Mouse (Mus musculus) frontal cortex, postnatal 25 days (tissue): ENCODE results near the gene Phex.

Experiments used
- DNase-seq, 2 experiments: peaks; one replicate each; pipeline ENCODE4 v3.0.0; 2022; ENCODE audit warnings: low spot score in 2 of 2

Phex gene

GRCm38 (mm10) chrX:157415212-157415611 lies at the start of gene Phex:
TSS of gene Phex (minus strand) at chrX:157415312.
- no peak for DNase-seq

GRCm38 (mm10) chrX:157462716-157463115 lies 47.6 kb upstream of the Phex start:
- DNase-seq = no peak

- DNase-seq = peak; percentile 31 to 49
These were observed 39.3 kb upstream of the Phex start for GRCm38 (mm10) chrX:157454430-157454829.

- no peak for DNase-seq
These were observed 33.9 kb upstream of the Phex start for GRCm38 (mm10) chrX:157449000-157449399.

- DNase-seq = no peak
These were observed 32.3 kb upstream of the Phex start for GRCm38 (mm10) chrX:157447431-157447830.

- DNase-seq = no peak
These were observed 19.7 kb upstream of the Phex start for GRCm38 (mm10) chrX:157434768-157435167.

GRCm38 (mm10) chrX:157419451-157419850 lies 4.3 kb upstream of the Phex start:
- no peak for DNase-seq

- DNase-seq = no peak
These were observed 10.2 kb downstream of the Phex start for GRCm38 (mm10) chrX:157404919-157405318.

GRCm38 (mm10) chrX:157391241-157391640 lies 23.9 kb downstream of the Phex start:
- no peak for DNase-seq

- no peak for DNase-seq
These were observed 25.0 kb downstream of the Phex start for GRCm38 (mm10) chrX:157390102-157390501.

- DNase-seq = no peak
These were observed 26.7 kb downstream of the Phex start for GRCm38 (mm10) chrX:157388419-157388818.

GRCm38 (mm10) chrX:157387025-157387424 lies 28.1 kb downstream of the Phex start:
- no peak for DNase-seq

- no peak for DNase-seq
These were observed 36.3 kb downstream of the Phex start for GRCm38 (mm10) chrX:157378822-157379221.

GRCm38 (mm10) chrX:157377456-157377855 lies 37.7 kb downstream of the Phex start:
- DNase-seq = no peak

- no peak for DNase-seq
These were observed 41.2 kb downstream of the Phex start for GRCm38 (mm10) chrX:157373873-157374272.

- DNase-seq = no peak
These were observed 45.9 kb downstream of the Phex start for GRCm38 (mm10) chrX:157369166-157369565.

GRCm38 (mm10) chrX:157355521-157355920 lies 59.6 kb downstream of the Phex start:
- no peak for DNase-seq

- DNase-seq = no peak
These were observed 68.9 kb downstream of the Phex start for GRCm38 (mm10) chrX:157346201-157346600.

GRCm38 (mm10) chrX:157334726-157335125 lies 80.4 kb downstream of the Phex start:
- DNase-seq = no peak

- DNase-seq = no peak
These were observed 85.3 kb downstream of the Phex start for GRCm38 (mm10) chrX:157329821-157330220.

- DNase-seq = no peak
These were observed 86.7 kb downstream of the Phex start for GRCm38 (mm10) chrX:157328396-157328795.

GRCm38 (mm10) chrX:157327756-157328155 lies 87.4 kb downstream of the Phex start:
- no peak for DNase-seq

- DNase-seq = no peak
These were observed 90.7 kb downstream of the Phex start for GRCm38 (mm10) chrX:157324396-157324795.

- no peak for DNase-seq
These were observed 104.8 kb downstream of the Phex start for GRCm38 (mm10) chrX:157310331-157310730.

- DNase-seq = no peak
These were observed 106.9 kb downstream of the Phex start for GRCm38 (mm10) chrX:157308171-157308570.
